Mouse (Mus musculus) thymus, postnatal 25 days (tissue): ENCODE results near the gene Sparc.

ENCODE experiments used
- DNase-seq: peaks from one replicate; pipeline ENCODE4 v3.0.0; 2022

Gene Sparc

DNA sequence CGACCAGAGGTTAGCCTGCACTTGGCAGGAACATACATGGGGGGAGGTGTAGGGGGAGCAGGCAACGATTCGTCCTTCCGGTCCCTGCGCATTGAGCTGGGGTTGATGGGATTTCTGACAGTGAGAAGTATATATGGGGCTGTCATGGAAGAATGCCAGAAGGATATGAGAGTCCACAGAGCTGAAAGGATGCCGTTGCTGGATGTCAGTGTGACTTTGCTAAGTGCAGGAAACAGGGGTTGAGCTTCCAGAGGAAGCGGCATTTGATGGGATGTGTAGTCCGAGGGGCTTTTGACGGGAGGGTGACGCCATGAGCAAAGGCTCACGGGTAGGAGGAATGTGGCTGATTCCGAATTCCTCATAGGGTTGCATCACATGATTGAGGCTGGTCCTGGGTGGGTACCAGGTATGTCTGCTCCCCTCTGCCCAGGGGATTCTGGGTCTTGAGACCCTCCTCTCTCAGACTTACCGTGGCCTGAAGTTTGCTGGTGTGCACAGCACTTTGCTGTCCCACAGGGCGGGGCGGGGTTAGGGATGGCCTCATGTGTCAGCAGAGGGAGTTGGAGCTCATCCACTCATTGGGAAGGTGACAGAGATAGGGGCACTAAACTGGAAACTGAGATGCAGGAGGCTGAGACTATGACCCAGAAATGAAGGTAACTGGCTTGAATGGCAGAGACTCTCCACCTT is 64.7 kb downstream of the Sparc start:
- DNase-seq = no peak

DNA sequence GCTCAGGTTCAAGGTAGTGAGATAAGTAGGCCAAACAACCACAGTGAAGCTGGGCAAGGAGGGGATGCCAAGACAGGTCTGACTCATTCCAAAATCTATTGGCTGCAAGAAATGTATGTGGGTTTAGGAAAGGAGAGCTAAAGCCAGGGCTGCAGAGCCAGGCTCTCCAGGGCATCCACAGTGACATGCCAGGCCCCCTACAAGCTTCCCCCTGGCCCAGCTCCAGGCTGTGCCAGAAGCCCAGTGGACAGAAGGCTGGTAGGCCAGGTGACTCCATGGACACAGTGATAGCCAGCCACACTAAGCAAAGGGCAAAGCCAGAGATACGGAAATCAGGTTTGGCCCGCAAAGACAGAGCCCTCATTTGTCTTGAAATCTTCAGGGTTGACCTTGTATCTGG is 66.1 kb downstream of the Sparc start:
- no peak for DNase-seq
